Mouse (Mus musculus) testis, adult 2 months (tissue): Measurements from ENCODE around the gene R3hdm4.

Source experiments
- CTCF ChIP-seq: fragments of 200-500 bp; IDR thresholded peaks from 2 replicates; pipeline ENCODE4 v1.5.1; 2012; ENCODE audit warnings: low read depth, mild to moderate bottlenecking, inconsistent platforms, low read length, moderate library complexity; ENCODE audit not compliant: control insufficient read depth, insufficient read depth, insufficient replicate concordance
- POLR2A ChIP-seq: fragments of 200-500 bp; IDR thresholded peaks from 2 replicates; pipeline ENCODE4 v1.6.1; 2012; ENCODE audit warnings: low read depth, mild to moderate bottlenecking, inconsistent platforms, low read length, moderate library complexity; ENCODE audit not compliant: control insufficient read depth

DNA sequence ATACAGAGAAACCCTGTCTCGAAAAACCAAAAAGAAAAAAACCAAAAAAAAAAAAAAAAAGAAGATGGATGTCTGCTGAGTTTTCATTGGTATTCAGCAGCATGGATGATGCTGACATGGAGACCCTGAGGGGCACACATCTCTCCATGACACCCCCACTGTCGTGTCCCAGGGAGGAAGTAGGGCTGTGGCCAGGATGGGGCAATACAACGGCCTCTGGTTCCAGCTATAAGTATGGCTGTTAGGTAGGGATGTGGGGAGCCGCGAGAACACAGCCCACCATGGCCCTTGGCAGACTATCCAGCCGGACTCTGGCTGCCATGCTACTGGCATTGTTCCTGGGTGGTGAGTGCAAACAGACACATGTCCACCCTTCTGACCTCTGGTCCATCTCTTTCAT lies 35.0 kb downstream of the R3hdm4 start, which contains the start of gene Elane:
- no peak for TF ChIP-seq CTCF
- no peak for TF ChIP-seq POLR2A
